Mouse (Mus musculus) layer of hippocampus, adult 9-10 months (tissue): ENCODE data around the gene Mrps17.

Source experiments
- DNase-seq: peaks from one replicate; pipeline ENCODE4 v3.0.0; 2022; ENCODE audit warnings: low spot score

The Mrps17 gene

GRCm38 (mm10) chr5:129742903-129743488 lies 27.7 kb downstream of the Mrps17 start:
- no peak for DNase-seq

DNA sequence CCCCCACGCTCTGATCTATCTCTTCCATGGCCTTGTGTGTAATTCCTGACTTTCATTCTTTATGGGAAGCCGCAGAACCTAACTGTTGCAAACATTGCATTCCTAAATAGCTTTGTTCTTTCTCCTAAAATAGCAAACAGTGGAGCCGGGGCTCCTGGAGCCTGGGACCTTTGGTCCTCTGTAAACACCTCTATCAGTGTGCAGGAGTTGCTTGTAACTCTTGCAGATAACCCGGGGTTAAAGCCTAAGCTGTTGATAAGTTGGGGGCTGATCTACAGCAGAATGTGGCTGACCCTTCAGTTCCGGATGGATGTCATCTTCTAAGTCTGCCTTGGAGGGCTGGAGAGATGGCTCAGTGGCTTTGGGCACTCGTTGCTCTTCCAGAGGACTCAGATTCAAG lies 28.8 kb downstream of the Mrps17 start:
- DNase-seq: no peak

GRCm38 (mm10) chr5:129756886-129757285 lies 41.6 kb downstream of the Mrps17 start:
- DNase-seq: no peak

DNA sequence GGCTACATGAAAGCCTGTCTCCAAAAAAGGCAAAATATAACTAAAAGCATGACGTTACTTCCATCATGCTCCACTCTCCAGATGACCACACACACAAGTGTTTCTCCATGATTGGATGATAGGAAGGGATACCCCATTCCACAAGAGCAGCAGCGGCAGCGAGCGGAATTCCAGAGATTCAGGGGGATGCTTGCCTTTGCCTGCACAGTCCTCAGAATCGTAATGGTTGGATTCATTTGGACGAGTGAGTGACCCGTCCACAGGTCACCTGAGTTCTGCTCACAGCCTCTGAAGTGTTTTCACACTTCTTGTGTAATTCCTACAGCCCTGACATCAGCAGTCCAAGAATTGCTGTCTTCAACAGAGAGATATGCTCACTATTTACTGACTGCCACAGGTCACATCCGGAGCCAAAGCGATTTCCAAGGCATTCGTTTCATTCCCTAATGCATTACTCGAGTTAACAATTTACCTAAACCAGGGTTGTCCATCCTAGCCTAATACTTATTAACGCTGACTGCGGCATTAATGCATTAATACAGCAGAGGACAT lies 44.7 kb downstream of the Mrps17 start:
- DNase-seq: no peak

GRCm38 (mm10) chr5:129761865-129762540 lies 46.7 kb downstream of the Mrps17 start:
- peak; percentile 54 for DNase-seq

DNA sequence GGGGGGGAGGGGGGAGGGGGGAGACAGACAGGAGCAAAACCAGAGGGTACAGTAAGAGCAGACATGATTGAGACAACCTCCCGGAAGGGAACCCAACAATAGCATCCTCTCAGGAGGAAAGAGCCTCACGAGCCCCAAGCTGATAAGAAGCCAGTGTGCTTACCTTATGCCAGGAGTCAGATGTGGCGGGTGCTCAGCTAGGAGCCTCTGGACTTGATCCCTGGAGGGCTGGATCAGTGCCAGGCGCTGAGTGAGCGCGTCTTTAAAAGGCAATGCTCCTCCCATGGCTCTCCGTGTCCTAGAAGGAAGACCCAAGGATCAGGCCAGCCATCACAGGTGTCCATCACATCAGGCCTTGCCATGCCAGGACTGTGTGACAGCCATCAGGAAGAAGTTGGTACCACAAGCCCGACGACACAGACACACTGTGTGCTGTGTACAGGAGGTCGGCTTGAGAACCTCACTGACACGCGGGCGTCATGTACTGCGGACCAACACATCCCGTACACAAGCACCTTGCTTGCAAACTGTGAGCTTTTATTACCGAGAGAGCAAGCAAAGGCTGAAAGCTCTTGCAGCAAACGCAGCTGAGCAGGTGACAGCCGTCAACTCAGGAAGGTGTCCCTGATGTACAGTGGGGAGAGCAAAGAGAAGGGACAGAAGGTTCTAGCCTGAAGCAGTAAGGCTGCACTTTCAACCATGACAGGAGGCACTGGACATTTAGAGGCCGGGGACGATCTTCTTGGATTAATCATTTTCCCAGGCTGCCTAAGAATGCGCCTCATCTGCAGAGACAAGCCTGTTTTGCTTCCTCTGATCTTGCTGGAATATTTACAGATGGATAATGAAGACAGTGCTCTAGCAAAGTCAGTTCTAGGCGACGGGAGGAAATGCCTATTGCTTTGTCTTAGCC lies 55.4 kb downstream of the Mrps17 start:
- no peak for DNase-seq
